Mouse (Mus musculus): Measurements from ENCODE around the gene Catsperz. TPM values are rescaled to one million over a fixed set of nuclear protein-coding genes. Genes with fewer than 3 reads are reported as not detected.

Catsperz gene
- total RNA-seq, 1 experiment from 2014 or later = not detected

- no peak for ATAC-seq (replicated peaks; ENCODE audit: insufficient number of reproducible peaks, low FRiP score, low TSS enrichment, poor library complexity, severe bottlenecking)
Measured at GRCm38 (mm10) chr19:6928080-6928479, 2.9 kb upstream of the Catsperz start.

GRCm38 (mm10) chr19:6926559-6927255 lies 1.5 kb upstream of the Catsperz start:
- no peak for ATAC-seq (replicated peaks; ENCODE audit: insufficient number of reproducible peaks, low FRiP score, low TSS enrichment, poor library complexity, severe bottlenecking)

- ATAC-seq (replicated peaks; ENCODE audit: insufficient number of reproducible peaks, low FRiP score, low TSS enrichment, poor library complexity, severe bottlenecking) = no peak
Measured at GRCm38 (mm10) chr19:6925611-6926329, 590 bp upstream of the Catsperz start.

- no peak for ATAC-seq (replicated peaks; ENCODE audit: insufficient number of reproducible peaks, low FRiP score, low TSS enrichment, poor library complexity, severe bottlenecking)
Measured at GRCm38 (mm10) chr19:6924461-6925306, 496 bp downstream of the Catsperz start.

- ATAC-seq (replicated peaks; ENCODE audit: insufficient number of reproducible peaks, low FRiP score, low TSS enrichment, poor library complexity, severe bottlenecking) = no peak
Measured at GRCm38 (mm10) chr19:6922901-6923735, 2.1 kb downstream of the Catsperz start.

- peak; percentile 89 for ATAC-seq (replicated peaks; ENCODE audit: insufficient number of reproducible peaks, low FRiP score, low TSS enrichment, poor library complexity, severe bottlenecking)
Measured at GRCm38 (mm10) chr19:6921647-6922567, 3.3 kb downstream of the Catsperz start, which contains the start of gene Esrra. Gene Esrra (minus strand): TSS chr19:6921813.

- 0 out of 2 replicates have a peak, but pooled peaks have one; percentile 6 for ATAC-seq (replicated peaks; ENCODE audit: insufficient number of reproducible peaks, low FRiP score, low TSS enrichment, poor library complexity, severe bottlenecking)
Measured at GRCm38 (mm10) chr19:6920741-6921636, 4.2 kb downstream of the Catsperz start.

GRCm38 (mm10) chr19:6919876-6920740 lies 5.1 kb downstream of the Catsperz start:
- ATAC-seq (replicated peaks; ENCODE audit: insufficient number of reproducible peaks, low FRiP score, low TSS enrichment, poor library complexity, severe bottlenecking) = no peak

- no peak for ATAC-seq (replicated peaks; ENCODE audit: insufficient number of reproducible peaks, low FRiP score, low TSS enrichment, poor library complexity, severe bottlenecking)
Measured at GRCm38 (mm10) chr19:6919431-6919830, 5.7 kb downstream of the Catsperz start.

GRCm38 (mm10) chr19:6918321-6918720 lies 6.9 kb downstream of the Catsperz start:
- ATAC-seq (replicated peaks; ENCODE audit: insufficient number of reproducible peaks, low FRiP score, low TSS enrichment, poor library complexity, severe bottlenecking) = no peak

- ATAC-seq (replicated peaks; ENCODE audit: insufficient number of reproducible peaks, low FRiP score, low TSS enrichment, poor library complexity, severe bottlenecking) = no peak
Measured at GRCm38 (mm10) chr19:6916496-6916895, 8.7 kb downstream of the Catsperz start.

- ATAC-seq (replicated peaks; ENCODE audit: insufficient number of reproducible peaks, low FRiP score, low TSS enrichment, poor library complexity, severe bottlenecking) = no peak
Measured at GRCm38 (mm10) chr19:6915276-6915675, 9.9 kb downstream of the Catsperz start.

GRCm38 (mm10) chr19:6914540-6914939 lies 10.6 kb downstream of the Catsperz start:
- no peak for ATAC-seq (replicated peaks; ENCODE audit: insufficient number of reproducible peaks, low FRiP score, low TSS enrichment, poor library complexity, severe bottlenecking)

- ATAC-seq (replicated peaks; ENCODE audit: insufficient number of reproducible peaks, low FRiP score, low TSS enrichment, poor library complexity, severe bottlenecking) = no peak
Measured at GRCm38 (mm10) chr19:6913991-6914390, 11.2 kb downstream of the Catsperz start.

GRCm38 (mm10) chr19:6913036-6913435 lies 12.1 kb downstream of the Catsperz start:
- no peak for ATAC-seq (replicated peaks; ENCODE audit: insufficient number of reproducible peaks, low FRiP score, low TSS enrichment, poor library complexity, severe bottlenecking)
